Mouse (Mus musculus): ENCODE results near the gene Sspn. TPM values are rescaled to one million over a fixed set of nuclear protein-coding genes. Genes with fewer than 3 reads are reported as not detected.
A peak's percentile ranks its signal among the peaks of the same experiment; 100 is the strongest.

Sspn gene
- polyA plus RNA-seq, 1 experiment: 26.7 TPM

GRCm38 (mm10) chr6:145910469-145911426 is 20.7 kb upstream of the Sspn start:
- Histone ChIP-seq H3K4me1 (ENCODE audit: control insufficient read depth, insufficient read depth, insufficient read length, low read length) (no peaks in the 10 kb centered on the region), H3K4me3 (ENCODE audit: insufficient read depth, low read depth, low read length) (no peak overlapping the region), H3K27ac (replicated peaks; ENCODE audit: low read depth, low read length) (no peak overlapping the region)

GRCm38 (mm10) chr6:145912232-145912631 is 19.2 kb upstream of the Sspn start:
- no peak overlapping the region for H3K27ac ChIP-seq (replicated peaks; ENCODE audit: low read depth, low read length)
- no peak overlapping the region for H3K4me3 ChIP-seq (ENCODE audit: insufficient read depth, low read depth, low read length)
- no peaks in the 10 kb centered on the region for H3K4me1 ChIP-seq (ENCODE audit: control insufficient read depth, insufficient read depth, insufficient read length, low read length)

- Histone ChIP-seq H3K4me1 (ENCODE audit: control insufficient read depth, insufficient read depth, insufficient read length, low read length) (no peaks in the 10 kb centered on the region), H3K4me3 (ENCODE audit: insufficient read depth, low read depth, low read length) (no peak overlapping the region), H3K27ac (replicated peaks; ENCODE audit: low read depth, low read length) (no peak overlapping the region)
Measured at GRCm38 (mm10) chr6:145915435-145915834, 16.0 kb upstream of the Sspn start.

GRCm38 (mm10) chr6:145916401-145916800 is 15.0 kb upstream of the Sspn start:
- Histone ChIP-seq H3K4me1 (ENCODE audit: control insufficient read depth, insufficient read depth, insufficient read length, low read length) (no peaks in the 10 kb centered on the region), H3K27ac (replicated peaks; ENCODE audit: low read depth, low read length) (no peak overlapping the region), H3K4me3 (ENCODE audit: insufficient read depth, low read depth, low read length) (no peak overlapping the region)

GRCm38 (mm10) chr6:145918236-145918635 is 13.2 kb upstream of the Sspn start:
- Histone ChIP-seq H3K4me1 (ENCODE audit: control insufficient read depth, insufficient read depth, insufficient read length, low read length) (no peaks in the 10 kb centered on the region), H3K27ac (replicated peaks; ENCODE audit: low read depth, low read length) (no peak overlapping the region), H3K4me3 (ENCODE audit: insufficient read depth, low read depth, low read length) (no peak overlapping the region)

- H3K4me3 ChIP-seq (ENCODE audit: insufficient read depth, low read depth, low read length): no peak overlapping the region
- no peaks in the 10 kb centered on the region for H3K4me1 ChIP-seq (ENCODE audit: control insufficient read depth, insufficient read depth, insufficient read length, low read length)
- no peak overlapping the region for H3K27ac ChIP-seq (replicated peaks; ENCODE audit: low read depth, low read length)
Measured at GRCm38 (mm10) chr6:145923594-145923993, 7.8 kb upstream of the Sspn start.

GRCm38 (mm10) chr6:145934001-145934696 is 2.7 kb downstream of the Sspn start:
- Histone ChIP-seq H3K4me1 (ENCODE audit: control insufficient read depth, insufficient read depth, insufficient read length, low read length) (peaks cover 3% of the 10 kb centered on the region), H3K27ac (replicated peaks; ENCODE audit: low read depth, low read length) (peak overlapping the region; percentile 52), H3K4me3 (ENCODE audit: insufficient read depth, low read depth, low read length) (peak overlapping the region; percentile 70)

GRCm38 (mm10) chr6:145934697-145935240 is 3.3 kb downstream of the Sspn start:
- Histone ChIP-seq H3K27ac (replicated peaks; ENCODE audit: low read depth, low read length) (peak overlapping the region; percentile 84), H3K4me1 (ENCODE audit: control insufficient read depth, insufficient read depth, insufficient read length, low read length) (peaks cover 3% of the 10 kb centered on the region), H3K4me3 (ENCODE audit: insufficient read depth, low read depth, low read length) (peak overlapping the region; percentile 70)

- Histone ChIP-seq H3K4me1 (ENCODE audit: control insufficient read depth, insufficient read depth, insufficient read length, low read length) (peaks cover 3% of the 10 kb centered on the region), H3K27ac (replicated peaks; ENCODE audit: low read depth, low read length) (peak overlapping the region; percentile 53; the same call in 1 of the 2 replicates), H3K4me3 (ENCODE audit: insufficient read depth, low read depth, low read length) (no peak overlapping the region)
Measured at GRCm38 (mm10) chr6:145935912-145936311, 4.5 kb downstream of the Sspn start.

- Histone ChIP-seq H3K27ac (replicated peaks; ENCODE audit: low read depth, low read length) (no peak overlapping the region), H3K4me1 (ENCODE audit: control insufficient read depth, insufficient read depth, insufficient read length, low read length) (peaks cover 3% of the 10 kb centered on the region), H3K4me3 (ENCODE audit: insufficient read depth, low read depth, low read length) (no peak overlapping the region)
Measured at GRCm38 (mm10) chr6:145936511-145936910, 5.1 kb downstream of the Sspn start.

GRCm38 (mm10) chr6:145940852-145941251 is 9.4 kb downstream of the Sspn start:
- Histone ChIP-seq H3K27ac (replicated peaks; ENCODE audit: low read depth, low read length) (no peak overlapping the region), H3K4me3 (ENCODE audit: insufficient read depth, low read depth, low read length) (no peak overlapping the region), H3K4me1 (ENCODE audit: control insufficient read depth, insufficient read depth, insufficient read length, low read length) (peaks cover 2% of the 10 kb centered on the region)

GRCm38 (mm10) chr6:145942263-145942966 is 11.0 kb downstream of the Sspn start:
- Histone ChIP-seq H3K4me3 (ENCODE audit: insufficient read depth, low read depth, low read length) (no peak overlapping the region), H3K4me1 (ENCODE audit: control insufficient read depth, insufficient read depth, insufficient read length, low read length) (peaks cover 4% of the 10 kb centered on the region; the same call in 1 of the 2 replicates), H3K27ac (replicated peaks; ENCODE audit: low read depth, low read length) (no peak overlapping the region)

- H3K4me1 ChIP-seq (ENCODE audit: control insufficient read depth, insufficient read depth, insufficient read length, low read length): peaks cover 12% of the 10 kb centered on the region; the same call in 1 of the 2 replicates
- no peak overlapping the region for H3K4me3 ChIP-seq (ENCODE audit: insufficient read depth, low read depth, low read length)
- H3K27ac ChIP-seq (replicated peaks; ENCODE audit: low read depth, low read length): no peak overlapping the region
Measured at GRCm38 (mm10) chr6:145943414-145943813, 12.0 kb downstream of the Sspn start.

GRCm38 (mm10) chr6:145945700-145946344 is 14.4 kb downstream of the Sspn start:
- Histone ChIP-seq H3K4me3 (ENCODE audit: insufficient read depth, low read depth, low read length) (no peak overlapping the region), H3K4me1 (ENCODE audit: control insufficient read depth, insufficient read depth, insufficient read length, low read length) (peaks cover 16% of the 10 kb centered on the region; the same call in 1 of the 2 replicates), H3K27ac (replicated peaks; ENCODE audit: low read depth, low read length) (no peak overlapping the region)

All from brown adipose tissue, adult 24 weeks (tissue).